ENCODE assay signal across 7 mouse cellular contexts in genomic region chr6:114577319-114577718, GRCm38 (mm10).
DNase-seq lines count a peak whose midpoint lies in the region; ATAC-seq and TF ChIP-seq lines count a peak whose summit lies in the region.
"Not testable (repeated sequence)": the region's sequence is repeated elsewhere in the genome, so short reads cannot be mapped to it uniquely, and the experiment has no call there.

No protein-coding gene starts in this region.

- not testable (repeated sequence) for H3K36me3 ChIP-seq in forebrain, embryonic 10.5 days (replicated peaks); limb, embryonic 11.5 days (ENCODE audit: control insufficient read depth, insufficient read depth, low read length); stomach, postnatal 0 days (ENCODE audit: control insufficient read depth, insufficient read depth, low read length)

- not testable (repeated sequence) for H3K4me3 ChIP-seq in forebrain, embryonic 10.5 days; limb, embryonic 11.5 days (ENCODE audit: low read depth, low read length); stomach, postnatal 0 days (ENCODE audit: low read depth, low read length)

- not testable (repeated sequence) for ATAC-seq in limb, embryonic 11.5 days (ENCODE audit: insufficient number of reproducible peaks, low FRiP score, low TSS enrichment, low read depth); stomach, postnatal 0 days (ENCODE audit: low FRiP score, low TSS enrichment)

- TF ChIP-seq EP300 in stomach, postnatal 0 days (optimal IDR thresholded peaks at IDR 0.05) = not testable (repeated sequence)

- not testable (repeated sequence) for TF ChIP-seq CTCF in stomach, postnatal 0 days (IDR thresholded peaks at IDR 0.05; ENCODE audit: low read depth)

- H3K4me1 ChIP-seq in forebrain, embryonic 10.5 days; limb, embryonic 11.5 days (ENCODE audit: control insufficient read depth, insufficient read depth, low read length); stomach, postnatal 0 days (replicated peaks; ENCODE audit: control insufficient read depth, insufficient read depth): not testable (repeated sequence)

- H3K9me3 ChIP-seq in forebrain, embryonic 10.5 days; limb, embryonic 11.5 days (ENCODE audit: control insufficient read depth, low read length); stomach, postnatal 0 days (ENCODE audit: control insufficient read depth, low read length): not testable (repeated sequence)

- H3K9ac ChIP-seq in limb, embryonic 11.5 days (ENCODE audit: low read length); stomach, postnatal 0 days (ENCODE audit: low read length): not testable (repeated sequence)

- not testable (repeated sequence) for H3K27ac ChIP-seq in forebrain, embryonic 10.5 days; limb, embryonic 11.5 days (replicated peaks; ENCODE audit: low read depth, low read length); stomach, postnatal 0 days (replicated peaks)

- 9% methylated on average over 8 of the region's 15 CpGs for WGBS in forebrain, embryonic 10.5 days
- 13% methylated on average over 7 of the region's 15 CpGs for WGBS in limb, embryonic 11.5 days
- 12% methylated on average over 6 of the region's 15 CpGs for WGBS in stomach, postnatal 0 days

- DNase-seq in adrenal gland, postnatal 14 days = peak; percentile 75
- peak; percentile 64 for DNase-seq in forebrain, embryonic 10.5 days (ENCODE audit: extremely low spot score, low spot score)
- peak; percentile 10 to 13 for DNase-seq in heart, adult 9 months (ENCODE audit: low spot score in 2 of 2)
- DNase-seq in kidney, postnatal 14 days = peak; percentile 52
- peak; percentile 76 for DNase-seq in limb, embryonic 11.5 days (ENCODE audit: low spot score)
- DNase-seq in naive thymus-derived CD4-positive, alpha-beta T cell, adult 2 months (ENCODE audit: low read depth) = peak; percentile 22
- DNase-seq in stomach, postnatal 0 days (ENCODE audit: low spot score) = peak; percentile 43

- not testable (repeated sequence) for H3K4me2 ChIP-seq in limb, embryonic 11.5 days (ENCODE audit: low read depth, severe bottlenecking); stomach, postnatal 0 days (replicated peaks; ENCODE audit: low read depth)

- H3K27me3 ChIP-seq in forebrain, embryonic 10.5 days (ENCODE audit: poor library complexity, severe bottlenecking); limb, embryonic 11.5 days (ENCODE audit: control insufficient read depth, insufficient read depth, low read length); stomach, postnatal 0 days (ENCODE audit: control insufficient read depth, insufficient read depth, low read length): not testable (repeated sequence)

Comparison
In these comparisons a context has a peak if more than half of its experiments do, and no peak if none do; other contexts are left out.
1. DNase-seq: peak in every context shown above with its lines; median percentile 76 in limb, embryonic 11.5 days; 75 in adrenal gland, postnatal 14 days; 64 in forebrain, embryonic 10.5 days; 52 in kidney, postnatal 14 days; 43 in stomach, postnatal 0 days; 22 in naive thymus-derived CD4-positive, alpha-beta T cell, adult 2 months; 12 in heart, adult 9 months.